In the genomic region with DNA sequence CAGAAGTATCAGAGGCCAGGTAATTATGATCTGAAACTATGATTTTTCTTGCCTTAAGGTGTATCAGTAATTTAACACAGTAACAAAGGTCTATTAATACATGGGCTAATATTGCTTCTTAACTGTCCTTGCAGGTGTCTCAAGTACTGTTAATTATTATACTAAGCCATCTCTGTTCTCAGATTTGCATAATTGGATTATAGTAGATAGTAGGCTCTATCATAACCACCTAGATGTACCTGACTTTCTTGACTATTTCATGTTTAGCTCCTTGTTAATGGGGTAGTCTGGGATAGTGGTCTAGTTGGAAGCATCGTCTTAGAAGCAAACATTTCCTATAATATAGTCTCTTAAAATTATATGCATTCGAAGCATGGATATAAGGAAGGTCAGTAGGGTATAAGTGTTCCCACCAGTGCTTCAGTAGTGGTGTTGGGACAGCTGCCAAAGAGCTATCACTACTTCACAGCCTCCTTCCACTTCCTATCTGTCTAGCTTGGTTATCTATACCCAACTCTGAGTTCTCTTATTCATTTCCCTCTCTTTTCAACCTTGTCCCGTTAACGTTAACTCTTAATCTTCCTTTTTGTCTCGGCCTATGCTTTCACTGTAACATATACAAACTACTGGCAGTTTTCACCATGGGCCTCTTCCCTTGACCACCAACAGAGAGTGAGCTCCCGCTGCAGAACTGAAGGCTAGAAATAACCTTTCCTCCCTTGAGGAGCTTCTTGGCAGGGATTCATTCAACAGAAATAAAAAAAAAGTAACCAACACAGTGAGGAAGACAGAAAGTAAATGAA, we compare ENCODE assay signal across 16 mouse cellular contexts.
A peak's percentile ranks its signal among the peaks of the same experiment; 100 is the strongest.
DNase-seq lines count a peak whose midpoint lies in the region; ATAC-seq and TF ChIP-seq lines count a peak whose summit lies in the region.
"Had no signal": no experiment of that assay in that cellular context is flagged by ENCODE, and none has a peak within 500 bp of the region (broad histone marks: within the 10 kb centered on the region; RNA-seq: fewer than 3 reads in every experiment).

No protein-coding gene starts in this region.

- no peak overlapping the region for H3K9ac ChIP-seq in heart, embryonic 11.5 days (ENCODE audit: low read depth, low read length)
- no peak overlapping the region for H3K9ac ChIP-seq in limb, embryonic 14.5 days (ENCODE audit: low read depth, low read length, severe bottlenecking)
- H3K9ac ChIP-seq in liver, embryonic 14.5 days (replicated peaks), result no peak overlapping the region
- H3K9ac ChIP-seq: embryonic facial prominence, embryonic 15.5 days; forebrain, embryonic 15.5 days had no signal

- ATAC-seq in heart, embryonic 11.5 days (replicated peaks; ENCODE audit: insufficient number of reproducible peaks, low FRiP score, low TSS enrichment), result peak; percentile 71
- ATAC-seq in limb, embryonic 14.5 days (ENCODE audit: low FRiP score, low read depth), result no peak
- ATAC-seq in liver, embryonic 14.5 days (ENCODE audit: insufficient read depth), result peak; percentile 74; the same call in 1 of the 2 replicates
- ATAC-seq: forebrain, embryonic 15.5 days had no signal

- H3K4me3 ChIP-seq in heart, embryonic 11.5 days (ENCODE audit: low read depth, low read length), result no peak overlapping the region
- no peak overlapping the region for H3K4me3 ChIP-seq in limb, embryonic 14.5 days (replicated peaks; ENCODE audit: low read length)
- no peak overlapping the region for H3K4me3 ChIP-seq in limb, embryonic 10.5 days
- no peak overlapping the region for H3K4me3 ChIP-seq in liver, embryonic 14.5 days (ENCODE audit: insufficient read depth in 1 of 2, low read depth in 2 of 2, low read length in 2 of 2)
- H3K4me3 ChIP-seq: embryonic facial prominence, embryonic 15.5 days; forebrain, embryonic 15.5 days; gastrocnemius, adult 2 months had no signal

- no peak overlapping the region for H3K4me2 ChIP-seq in heart, embryonic 11.5 days
- no peak overlapping the region for H3K4me2 ChIP-seq in limb, embryonic 14.5 days (replicated peaks; ENCODE audit: low read depth, low read length, severe bottlenecking)
- no peak overlapping the region for H3K4me2 ChIP-seq in liver, embryonic 14.5 days (ENCODE audit: low read depth)
- H3K4me2 ChIP-seq: embryonic facial prominence, embryonic 15.5 days; forebrain, embryonic 15.5 days had no signal

- WGBS in heart, embryonic 11.5 days (ENCODE audit: insufficient replicate concordance), result 50% methylated on average over 6 of the region's 6 CpGs
- 80% methylated on average over 6 of the region's 6 CpGs for WGBS in limb, embryonic 14.5 days
- WGBS in limb, embryonic 10.5 days, result 88% methylated on average over 6 of the region's 6 CpGs
- 12% methylated on average over 6 of the region's 6 CpGs for WGBS in liver, embryonic 14.5 days (ENCODE audit: insufficient replicate concordance)

- no peaks in the 10 kb centered on the region for H3K4me1 ChIP-seq in heart, embryonic 11.5 days (ENCODE audit: control insufficient read depth, insufficient read depth, low read length)
- no peaks in the 10 kb centered on the region for H3K4me1 ChIP-seq in limb, embryonic 14.5 days (ENCODE audit: control insufficient read depth, insufficient read depth, low read length)
- H3K4me1 ChIP-seq in limb, embryonic 10.5 days, result peaks cover 8% of the 10 kb centered on the region; the same call in 1 of the 2 replicates
- no peaks in the 10 kb centered on the region for H3K4me1 ChIP-seq in liver, embryonic 14.5 days (replicated peaks; ENCODE audit: control insufficient read depth in 2 of 2, insufficient read depth in 2 of 2, low read length in 1 of 2)
- H3K4me1 ChIP-seq: embryonic facial prominence, embryonic 15.5 days; forebrain, embryonic 15.5 days had no signal

- no peaks in the 10 kb centered on the region for H3K36me3 ChIP-seq in heart, embryonic 11.5 days (ENCODE audit: control insufficient read depth, insufficient read depth, low read length)
- no peaks in the 10 kb centered on the region for H3K36me3 ChIP-seq in limb, embryonic 14.5 days (ENCODE audit: control insufficient read depth, insufficient read depth, low read length)
- H3K36me3 ChIP-seq in limb, embryonic 10.5 days, result no peaks in the 10 kb centered on the region
- H3K36me3 ChIP-seq in liver, embryonic 14.5 days (replicated peaks; ENCODE audit: control insufficient read depth, insufficient read depth, low read depth), result no peaks in the 10 kb centered on the region
- H3K36me3 ChIP-seq: embryonic facial prominence, embryonic 15.5 days; forebrain, embryonic 15.5 days had no signal

- peak; percentile 33; the same call in 1 of the 2 replicates for TF ChIP-seq EP300 in liver, embryonic 14.5 days (IDR thresholded peaks at IDR 0.05; ENCODE audit: low read depth)

- TF ChIP-seq CTCF in liver, embryonic 14.5 days (IDR thresholded peaks at IDR 0.05; ENCODE audit: low read depth), result no peak

- H3K27ac ChIP-seq in heart, embryonic 11.5 days (ENCODE audit: low read depth, low read length), result no peak overlapping the region
- no peak overlapping the region for H3K27ac ChIP-seq in limb, embryonic 14.5 days (replicated peaks; ENCODE audit: low read depth, low read length)
- H3K27ac ChIP-seq in limb, embryonic 10.5 days, result no peak overlapping the region
- H3K27ac ChIP-seq in liver, embryonic 14.5 days, result no peak overlapping the region
- H3K27ac ChIP-seq: embryonic facial prominence, embryonic 15.5 days; forebrain, embryonic 15.5 days; gastrocnemius, adult 2 months had no signal

- no peaks in the 10 kb centered on the region for H3K27me3 ChIP-seq in heart, embryonic 11.5 days (ENCODE audit: control insufficient read depth, insufficient read depth, low read length)
- H3K27me3 ChIP-seq in limb, embryonic 14.5 days (ENCODE audit: control insufficient read depth, insufficient read depth, low read length), result no peaks in the 10 kb centered on the region
- peaks cover 31% of the 10 kb centered on the region for H3K27me3 ChIP-seq in limb, embryonic 10.5 days (ENCODE audit: low read depth, poor library complexity, severe bottlenecking)
- H3K27me3 ChIP-seq in liver, embryonic 14.5 days (ENCODE audit: control insufficient read depth, insufficient read depth, low read length), result no peaks in the 10 kb centered on the region
- H3K27me3 ChIP-seq: embryonic facial prominence, embryonic 15.5 days; forebrain, embryonic 15.5 days had no signal

- no peaks in the 10 kb centered on the region for H3K9me3 ChIP-seq in heart, embryonic 11.5 days (replicated peaks; ENCODE audit: control insufficient read depth, low read length)
- no peaks in the 10 kb centered on the region for H3K9me3 ChIP-seq in limb, embryonic 14.5 days (ENCODE audit: control insufficient read depth, low read length)
- no peaks in the 10 kb centered on the region for H3K9me3 ChIP-seq in limb, embryonic 10.5 days (replicated peaks)
- no peaks in the 10 kb centered on the region for H3K9me3 ChIP-seq in liver, embryonic 14.5 days (ENCODE audit: control insufficient read depth, low read length)
- H3K9me3 ChIP-seq: embryonic facial prominence, embryonic 15.5 days; forebrain, embryonic 15.5 days had no signal

- no peak for DNase-seq in heart, adult 8-10 months (ENCODE audit: low spot score)
- DNase-seq in limb, embryonic 14.5 days (ENCODE audit: low spot score), result peak; percentile 22
- no peak for DNase-seq in limb, embryonic 10.5 days (ENCODE audit: low spot score)
- peak; percentile 8 for DNase-seq in c-Kit-positive CD71-positive TER-119-negative erythroid progenitor cells, embryonic 14.5 days (ENCODE audit: low read depth)
- DNase-seq in liver, embryonic 14.5 days (ENCODE audit: low read depth in 3 of 3, low spot score in 3 of 3), result peak in 1 of 3 experiments; percentile 3
- no peak for DNase-seq in right cerebral cortex, postnatal 25 days
- no peak for DNase-seq in cerebellum, postnatal 14 days
- DNase-seq: adrenal gland, postnatal 10 days; cerebellum, postnatal 10 days; gastrocnemius, adult 2 months; kidney, postnatal 25 days; lung, postnatal 4 days; retina, postnatal 1 day had no signal

- TF ChIP-seq POLR2A in limb, embryonic 14.5 days (IDR thresholded peaks at IDR 0.05; ENCODE audit: borderline replicate concordance, extremely low read depth, insufficient read depth, insufficient read length), result no peak

Comparison
In these comparisons a context has a peak if more than half of its experiments do, and no peak if none do; other contexts are left out.
1. DNase-seq: peak in limb, embryonic 14.5 days (single experiment) and c-Kit-positive CD71-positive TER-119-negative erythroid progenitor cells, embryonic 14.5 days (single experiment); none in heart, adult 8-10 months (single experiment), limb, embryonic 10.5 days (single experiment), right cerebral cortex, postnatal 25 days (single experiment) and cerebellum, postnatal 14 days (0 of 2).